Mouse (Mus musculus): ENCODE data around the gene Fbxl16.

Gene Fbxl16

GRCm38 (mm10) chr17:25843636-25844395, 34.9 kb downstream of the Fbxl16 start:
- DNase-seq, result peak in 1 of 2 experiments; percentile 55

- DNase-seq, result peak; percentile 92 to 94
These were observed 35.6 kb downstream of the Fbxl16 start, which contains the start of gene Rhot2 for GRCm38 (mm10) chr17:25844396-25844901. Gene Rhot2 (minus strand): TSS chr17:25844851.

GRCm38 (mm10) chr17:25860229-25860628, 51.3 kb downstream of the Fbxl16 start:
- no peak for DNase-seq

GRCm38 (mm10) chr17:25860832-25861703, 52.2 kb downstream of the Fbxl16 start, which contains the start of gene Wdr90:
Gene Wdr90 (minus strand): TSS chr17:25861501.
- DNase-seq, result peak; percentile 88 to 89

GRCm38 (mm10) chr17:25861704-25862612, 53.1 kb downstream of the Fbxl16 start:
- DNase-seq, result no peak

GRCm38 (mm10) chr17:25863681-25864080, 54.8 kb downstream of the Fbxl16 start:
- DNase-seq, result no peak

GRCm38 (mm10) chr17:25864311-25864710, 55.4 kb downstream of the Fbxl16 start:
- no peak for DNase-seq

GRCm38 (mm10) chr17:25865288-25865687, 56.4 kb downstream of the Fbxl16 start:
- DNase-seq, result no peak

GRCm38 (mm10) chr17:25866172-25866571, 57.3 kb downstream of the Fbxl16 start:
- DNase-seq, result no peak

- no peak for DNase-seq
These were observed 58.6 kb downstream of the Fbxl16 start for GRCm38 (mm10) chr17:25867509-25867835.

- DNase-seq, result peak in 1 of 2 experiments; percentile 56
These were observed 59.1 kb downstream of the Fbxl16 start for GRCm38 (mm10) chr17:25867836-25868600.

- DNase-seq, result peak; percentile 75 to 78
These were observed 59.8 kb downstream of the Fbxl16 start, which contains the start of gene Mcrip2 for GRCm38 (mm10) chr17:25868601-25869191. Gene Mcrip2 (minus strand): TSS chr17:25868764.

GRCm38 (mm10) chr17:25869498-25869897, 60.6 kb downstream of the Fbxl16 start:
- DNase-seq, result no peak

GRCm38 (mm10) chr17:25869954-25870353, 61.1 kb downstream of the Fbxl16 start:
- DNase-seq, result no peak

Data from cerebellum, postnatal 36 days (tissue).